In genomic region chr1:164998621-164999020, GRCm38 (mm10) we compare ENCODE assay signal across 28 mouse cellular contexts.
DNase-seq lines count a peak whose midpoint lies in the region; ATAC-seq and TF ChIP-seq lines count a peak whose summit lies in the region.
"Had no signal": no experiment of that assay in that cellular context is flagged by ENCODE, and none has a peak within 500 bp of the region (broad histone marks: within the 10 kb centered on the region; RNA-seq: fewer than 3 reads in every experiment).

No protein-coding gene starts in this region.

- peak; percentile 6 to 9 for DNase-seq in heart, adult 18-20 months
- no peak for DNase-seq in heart, adult 11 months
- DNase-seq in left cerebral cortex, adult 2 months (ENCODE audit: extremely low spot score in 1 of 2, low spot score in 2 of 2): no peak
- DNase-seq in left cerebral cortex, adult 8-10 months (ENCODE audit: low spot score in 2 of 2): no peak
- no peak for DNase-seq in thymus, postnatal 4 days
- DNase-seq: adrenal gland, postnatal 25 days; cerebellum, adult 18-20 months; cerebellum, postnatal 10 days; gastrocnemius, postnatal 25 days; heart, postnatal 36 days; kidney, adult 11 months; kidney, postnatal 36 days; left cerebral cortex, postnatal 4 days; liver; lung, embryonic 14.5 days; lung, postnatal 14 days; midbrain, embryonic 14.5 days; retina, postnatal 1 day; right cerebral cortex, postnatal 14 days had no signal

- H3K4me3 ChIP-seq in left cerebral cortex, adult 2 months: no peak overlapping the region
- no peak overlapping the region for H3K4me3 ChIP-seq in cortical plate, adult 2 months (ENCODE audit: insufficient read depth, low read length)
- no peak overlapping the region for H3K4me3 ChIP-seq in stomach, embryonic 15.5 days (replicated peaks)
- H3K4me3 ChIP-seq: forebrain, embryonic 10.5 days; forebrain, embryonic 15.5 days; heart, embryonic 15.5 days; hindbrain, embryonic 13.5 days; layer of hippocampus, adult 2 months; liver, embryonic 15.5 days had no signal

- H3K4me2 ChIP-seq in stomach, embryonic 15.5 days: no peak overlapping the region
- H3K4me2 ChIP-seq: forebrain, embryonic 15.5 days; heart, embryonic 15.5 days; hindbrain, embryonic 13.5 days; liver, embryonic 15.5 days; lung, embryonic 14.5 days had no signal

- ATAC-seq in stomach, embryonic 15.5 days (ENCODE audit: insufficient read depth, low FRiP score, low read depth): no peak
- ATAC-seq: CD4-positive, CD25-positive, alpha-beta regulatory T cell, adult 4 months; forebrain, embryonic 15.5 days had no signal

- intact Hi-C loops in left cerebral cortex, adult 2 months (cut with DNase I): no loop called here

- H3K36me3 ChIP-seq in stomach, embryonic 15.5 days: no peaks in the 10 kb centered on the region
- H3K36me3 ChIP-seq: forebrain, embryonic 10.5 days; forebrain, embryonic 15.5 days; heart, embryonic 15.5 days; hindbrain, embryonic 13.5 days; liver, embryonic 15.5 days had no signal

- H3K4me1 ChIP-seq in cortical plate, adult 2 months (ENCODE audit: control insufficient read depth, insufficient read depth, low read length): no peaks in the 10 kb centered on the region; the same call in 1 of the 2 replicates
- peaks cover 6% of the 10 kb centered on the region; the same call in 1 of the 2 replicates for H3K4me1 ChIP-seq in stomach, embryonic 15.5 days
- H3K4me1 ChIP-seq: forebrain, embryonic 15.5 days; liver, embryonic 15.5 days had no signal

- H3K27ac ChIP-seq in left cerebral cortex, adult 2 months: peak overlapping the region; percentile 71
- 0 out of 2 replicates have a peak overlapping the region, but pooled peaks have one; percentile 44 for H3K27ac ChIP-seq in cortical plate, adult 2 months (ENCODE audit: insufficient read depth, low read length)
- peak overlapping the region; percentile 23; the same call in 1 of the 2 replicates for H3K27ac ChIP-seq in stomach, embryonic 15.5 days
- H3K27ac ChIP-seq: forebrain, embryonic 10.5 days; forebrain, embryonic 15.5 days; heart, embryonic 15.5 days; hindbrain, embryonic 13.5 days; layer of hippocampus, adult 2 months; liver, embryonic 15.5 days had no signal

- H3K9ac ChIP-seq in stomach, embryonic 15.5 days: no peak overlapping the region
- H3K9ac ChIP-seq: forebrain, embryonic 15.5 days; heart, embryonic 15.5 days; hindbrain, embryonic 13.5 days; liver, embryonic 15.5 days; lung, embryonic 14.5 days had no signal

- no peak for TF ChIP-seq POLR2A in cortical plate, adult 2 months (IDR thresholded peaks at IDR 0.05; ENCODE audit: extremely low read depth, insufficient read depth, low read length)

- no peaks in the 10 kb centered on the region for H3K27me3 ChIP-seq in stomach, embryonic 15.5 days (replicated peaks)
- H3K27me3 ChIP-seq: forebrain, embryonic 15.5 days; heart, embryonic 15.5 days; hindbrain, embryonic 13.5 days; liver, embryonic 15.5 days had no signal

- TF ChIP-seq CTCF in left cerebral cortex, adult 2 months (IDR thresholded peaks at IDR 0.05): no peak
- TF ChIP-seq CTCF in cortical plate, adult 2 months (IDR thresholded peaks at IDR 0.05; ENCODE audit: extremely low read depth, insufficient read depth, low read length): no peak

- no peaks in the 10 kb centered on the region for H3K9me3 ChIP-seq in stomach, embryonic 15.5 days
- H3K9me3 ChIP-seq: forebrain, embryonic 10.5 days; forebrain, embryonic 15.5 days; heart, embryonic 15.5 days; hindbrain, embryonic 13.5 days; liver, embryonic 15.5 days had no signal

- WGBS in stomach, embryonic 15.5 days: 82% methylated on average over 3 of the region's 3 CpGs

Comparison
In these comparisons a context has a peak if more than half of its experiments do, and no peak if none do; other contexts are left out.
1. DNase-seq: peak in heart, adult 18-20 months (2 of 2); none in heart, adult 11 months (single experiment), left cerebral cortex, adult 2 months (0 of 2), left cerebral cortex, adult 8-10 months (0 of 2) and thymus, postnatal 4 days (single experiment).
2. Peak in every context shown above with its lines, with median percentiles within 50 percentile points of each other: H3K27ac ChIP-seq.